ENCODE assay signal across 11 mouse cellular contexts in the genomic region with DNA sequence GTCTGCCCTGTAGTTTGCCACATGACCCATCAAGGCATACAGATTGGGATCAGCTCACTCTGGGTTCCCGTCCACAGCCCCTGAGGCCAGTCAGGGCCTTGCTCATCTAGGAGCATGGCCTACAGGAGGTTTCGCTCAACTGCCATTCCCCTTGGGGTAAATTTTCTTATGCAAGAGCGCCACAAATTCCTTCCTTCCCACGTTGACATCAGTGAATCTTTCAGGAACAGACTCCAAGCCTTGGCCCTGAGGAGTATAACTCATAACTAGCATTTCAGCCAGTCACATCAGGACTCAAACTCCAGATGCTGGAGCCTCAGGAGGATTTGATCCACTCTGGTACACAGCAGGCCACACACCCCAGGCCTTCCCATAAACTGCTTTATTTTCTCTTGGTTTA.
"Had no signal": no experiment of that assay in that cellular context is flagged by ENCODE, and none has a peak within 500 bp of the region (broad histone marks: within the 10 kb centered on the region; RNA-seq: fewer than 3 reads in every experiment).

No protein-coding gene starts in this region.

- H3K9ac ChIP-seq: limb, embryonic 13.5 days; liver, embryonic 14.5 days; midbrain, embryonic 12.5 days; neural tube, embryonic 13.5 days had no signal

- H3K9me3 ChIP-seq: limb, embryonic 13.5 days; midbrain, embryonic 12.5 days; neural tube, embryonic 13.5 days had no signal

- H3K4me3 ChIP-seq: layer of hippocampus, adult 2 months; limb, embryonic 13.5 days; midbrain, embryonic 12.5 days; neural tube, embryonic 13.5 days had no signal

- H3K36me3 ChIP-seq: limb, embryonic 13.5 days; midbrain, embryonic 12.5 days; neural tube, embryonic 13.5 days had no signal

- DNase-seq: kidney, postnatal 10 days; kidney, postnatal 4 days; left cerebral cortex, postnatal 4 days; lung, adult 18-20 months; right cerebral cortex, postnatal 14 days; thymus, postnatal 36 days had no signal

- H3K27ac ChIP-seq: layer of hippocampus, adult 2 months; limb, embryonic 13.5 days; liver, embryonic 14.5 days; midbrain, embryonic 12.5 days; neural tube, embryonic 13.5 days had no signal

- H3K27me3 ChIP-seq: limb, embryonic 13.5 days; neural tube, embryonic 13.5 days had no signal
